Mouse (Mus musculus) adipocyte (in vitro differentiated cells): Measurements from ENCODE around the gene Olfr513.

Experiments
- DNase-seq: peaks from one replicate; pipeline ENCODE4 v3.0.0-alpha.2; 2016; ENCODE audit warnings: low spot score

Gene Olfr513

GRCm38 (mm10) chr7:108750673-108751072 lies at the start of gene Olfr513:
Gene Olfr513, plus strand, starts transcription at chr7:108750973.
- DNase-seq, result no peak

- no peak for DNase-seq
Measured at GRCm38 (mm10) chr7:108713020-108713419, 37.8 kb upstream of the Olfr513 start, which contains the start of gene Olfr512. Gene Olfr512, plus strand, starts transcription at chr7:108713320.

GRCm38 (mm10) chr7:108760411-108760810 lies 9.6 kb downstream of the Olfr513 start:
- no peak for DNase-seq

- DNase-seq, result no peak
Measured at GRCm38 (mm10) chr7:108797205-108797933, 46.6 kb downstream of the Olfr513 start.
